Mouse (Mus musculus) MEL (cell line): ENCODE results near the gene Trp73.

Source experiments
- CTCF ChIP-seq, 3 experiments: IDR thresholded peaks in 2 of 3; conservative IDR thresholded peaks in 1 of 3; 2 replicates each; pipeline ENCODE4 v1.5.1; 2011 to 2012; ENCODE audit warnings: low read length in 3 of 3, low read depth in 2 of 3, mild to moderate bottlenecking in 2 of 3, improper control_type of control experiment in 1 of 3, inconsistent platforms in 1 of 3, mixed read lengths in 1 of 3, moderate library complexity in 1 of 3; ENCODE audit not compliant: control insufficient read depth in 1 of 3, insufficient read depth in 1 of 3, poor library complexity in 1 of 3, severe bottlenecking in 1 of 3
- EP300 ChIP-seq, 2 experiments: IDR thresholded peaks; 2 replicates each; pipeline ENCODE4 v1.6.1; 2011; ENCODE audit warnings: improper control_type of control experiment in 2 of 2, low read length in 2 of 2, low read depth in 1 of 2, mild to moderate bottlenecking in 1 of 2
- KAT2A ChIP-seq: conservative IDR thresholded peaks from 2 replicates; pipeline ENCODE4 v1.6.1; 2012; ENCODE audit warnings: low read depth, low read length, improper control_type of control experiment, inconsistent platforms
- MXI1 ChIP-seq: IDR thresholded peaks from 2 replicates; pipeline ENCODE4 v1.6.1; 2011; ENCODE audit warnings: mild to moderate bottlenecking, low read depth, low read length, improper control_type of control experiment
- NELFE ChIP-seq: IDR thresholded peaks from 2 replicates; pipeline ENCODE4 v1.6.1; 2011; ENCODE audit warnings: low read depth, low read length, improper control_type of control experiment
- POLR2A ChIP-seq, 2 experiments: IDR thresholded peaks; 2 replicates each; pipeline ENCODE4 v1.6.1; 2011 to 2012; ENCODE audit warnings: low read length in 2 of 2, mild to moderate bottlenecking in 2 of 2, control low read depth in 1 of 2, improper control_type of control experiment in 1 of 2, low read depth in 1 of 2, moderate library complexity in 1 of 2; ENCODE audit not compliant: control insufficient read depth in 1 of 2, insufficient read depth in 1 of 2, poor library complexity in 1 of 2
- POLR2AphosphoS2 ChIP-seq: IDR thresholded peaks from 2 replicates; pipeline ENCODE4 v1.6.1; 2011; ENCODE audit warnings: low read length, improper control_type of control experiment
- RCOR1 ChIP-seq: IDR thresholded peaks from 2 replicates; pipeline ENCODE4 v1.6.1; 2012; ENCODE audit warnings: low read depth, mild to moderate bottlenecking, inconsistent platforms, low read length, improper control_type of control experiment
- SIN3A ChIP-seq: IDR thresholded peaks from 2 replicates; pipeline ENCODE4 v1.6.1; 2012; ENCODE audit warnings: low read length, improper control_type of control experiment, inconsistent platforms
- TCF12 ChIP-seq: IDR thresholded peaks from 2 replicates; pipeline ENCODE4 v1.6.1; 2014; ENCODE audit warnings: low read depth, mild to moderate bottlenecking, inconsistent platforms, low read length, improper control_type of control experiment, moderate library complexity

DNA sequence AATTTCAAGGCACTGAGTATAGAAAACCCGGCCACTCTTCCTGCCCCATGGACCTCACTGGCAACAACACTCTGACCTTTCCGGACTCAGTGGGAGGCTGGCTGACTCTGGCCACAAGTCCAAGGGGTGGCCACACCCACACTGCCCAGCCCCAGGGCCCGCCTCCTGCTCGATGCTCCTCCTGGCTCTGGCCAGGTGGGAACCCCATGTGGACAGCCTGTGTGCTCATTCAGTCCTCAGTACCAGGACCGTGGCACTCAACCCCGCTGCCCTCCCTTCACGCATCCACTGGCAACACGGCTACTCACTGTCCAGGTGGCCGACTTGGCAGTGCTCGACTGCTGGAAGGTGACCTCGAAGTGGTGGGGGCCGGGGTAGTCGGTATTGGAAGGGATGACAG lies 59.0 kb downstream of the Trp73 start:
- TF ChIP-seq KAT2A (no peak), CTCF (IDR thresholded peaks at IDR 0.05 in 2 of 3, conservative IDR thresholded peaks at IDR 0.05 in 1 of 3; ENCODE audit: control insufficient read depth in 1 of 3, insufficient read depth in 1 of 3, low read depth in 2 of 3, low read length in 3 of 3, poor library complexity in 1 of 3, severe bottlenecking in 1 of 3) (no peak), TCF12 (no peak), SIN3A (no peak), EP300 (IDR thresholded peaks at IDR 0.05; ENCODE audit: low read depth in 1 of 2, low read length in 2 of 2) (no peak), MXI1 (no peak), NELFE (no peak), POLR2A (IDR thresholded peaks at IDR 0.05; ENCODE audit: control insufficient read depth in 1 of 2, insufficient read depth in 1 of 2, low read depth in 1 of 2, low read length in 2 of 2, poor library complexity in 1 of 2) (no peak), POLR2AphosphoS2 (no peak), RCOR1 (no peak)
